Mouse (Mus musculus) hindbrain, embryonic 15.5 days (tissue): ENCODE results near the gene Parn. TPM values are rescaled to one million over a fixed set of nuclear protein-coding genes. Genes with fewer than 3 reads are reported as not detected.

Experiments used
- ATAC-seq: fragments of 200-750 bp; cut with Nextera tagmentation; 2 replicates; pipeline ENCODE4 v1.8.0; 2017; ENCODE audit warnings: low read depth, moderate number of reproducible peaks, moderate TSS enrichment; ENCODE audit not compliant: low FRiP score
- H3K27ac ChIP-seq: fragments of 300-500 bp; sonication (generic); replicated peaks from 2 replicates; pipeline ENCODE4 v1.5.1; 2015; ENCODE audit warnings: mild to moderate bottlenecking, inconsistent platforms
- H3K27me3 ChIP-seq: fragments of 300-500 bp; sonication (generic); 2 replicates; pipeline ENCODE4 v1.6.1; 2015; ENCODE audit warnings: control low read depth, inconsistent platforms
- H3K36me3 ChIP-seq: fragments of 300-500 bp; sonication (generic); 2 replicates; pipeline ENCODE4 v1.6.1; 2015; ENCODE audit warnings: control low read depth, inconsistent platforms
- H3K4me1 ChIP-seq: fragments of 300-500 bp; sonication (generic); replicated peaks from 2 replicates; pipeline ENCODE4 v1.6.1; 2015; ENCODE audit warnings: control low read depth, inconsistent platforms
- H3K4me2 ChIP-seq: fragments of 300-500 bp; sonication (generic); 2 replicates; pipeline ENCODE4 v1.6.1; 2015; ENCODE audit warnings: moderate library complexity, mild to moderate bottlenecking, inconsistent platforms
- H3K4me3 ChIP-seq: fragments of 300-500 bp; sonication (generic); 2 replicates; pipeline ENCODE4 v1.5.1; 2015; ENCODE audit warnings: mild to moderate bottlenecking, inconsistent platforms
- H3K9ac ChIP-seq: fragments of 300-500 bp; sonication (generic); 2 replicates; pipeline ENCODE4 v1.6.1; 2015; ENCODE audit warnings: inconsistent platforms
- H3K9me3 ChIP-seq: fragments of 300-500 bp; sonication (generic); 2 replicates; pipeline ENCODE4 v1.6.1; 2016; ENCODE audit warnings: control low read depth, inconsistent platforms
- WGBS: fragments of 180-500 bp; shearing (Covaris S2); methylation state at CpG from one replicate; pipeline ENCODE4 v1.1.7; 2015; 5-methylcytosine and 5-hydroxymethylcytosine counted together
- polyA plus RNA-seq: library from polyadenylated mRNA; unstranded; fragments of >200 nt; fragmentation: Nextera tagmentation; extraction: Ambion mirVana; gene quantifications from 2 replicates; pipeline ENCODE4 v1.2.1, GENCODE M21; 2015

Gene Parn
- polyA plus RNA-seq, 1 experiment from 2014 or later, result 31.4 TPM

GRCm38 (mm10) chr16:13620194-13620593, 47.8 kb downstream of the Parn start:
- H3K9ac ChIP-seq, result no peak overlapping the region
- 93% methylated on average over 3 of the region's 3 CpGs for WGBS
- peaks cover 14% of the 10 kb centered on the region for H3K36me3 ChIP-seq
- no peaks in the 10 kb centered on the region for H3K27me3 ChIP-seq
- H3K9me3 ChIP-seq, result no peaks in the 10 kb centered on the region
- no peak overlapping the region for H3K4me3 ChIP-seq
- no peak overlapping the region for H3K27ac ChIP-seq
- no peak overlapping the region for H3K4me2 ChIP-seq
- H3K4me1 ChIP-seq, result no peaks in the 10 kb centered on the region
- no peak for ATAC-seq

GRCm38 (mm10) chr16:13615276-13615675, 52.7 kb downstream of the Parn start:
- H3K4me3 ChIP-seq, result no peak overlapping the region
- no peak overlapping the region for H3K27ac ChIP-seq
- no peaks in the 10 kb centered on the region for H3K36me3 ChIP-seq
- H3K9ac ChIP-seq, result no peak overlapping the region
- H3K4me2 ChIP-seq, result no peak overlapping the region
- H3K27me3 ChIP-seq, result no peaks in the 10 kb centered on the region
- no peaks in the 10 kb centered on the region for H3K9me3 ChIP-seq
- H3K4me1 ChIP-seq, result no peaks in the 10 kb centered on the region
- ATAC-seq, result no peak
- WGBS, result 69% methylated on average over 5 of the region's 5 CpGs

GRCm38 (mm10) chr16:13612571-13612970, 55.4 kb downstream of the Parn start:
- no peaks in the 10 kb centered on the region for H3K36me3 ChIP-seq
- 87% methylated on average over 5 of the region's 5 CpGs for WGBS
- no peak for ATAC-seq
- H3K9me3 ChIP-seq, result no peaks in the 10 kb centered on the region
- H3K9ac ChIP-seq, result no peak overlapping the region
- no peaks in the 10 kb centered on the region for H3K27me3 ChIP-seq
- no peak overlapping the region for H3K4me2 ChIP-seq
- H3K27ac ChIP-seq, result no peak overlapping the region
- H3K4me3 ChIP-seq, result no peak overlapping the region
- H3K4me1 ChIP-seq, result no peaks in the 10 kb centered on the region

- H3K27me3 ChIP-seq, result no peaks in the 10 kb centered on the region
These were observed 55.9 kb downstream of the Parn start for GRCm38 (mm10) chr16:13612058-13612457.

GRCm38 (mm10) chr16:13611399-13611798, 56.6 kb downstream of the Parn start:
- Histone ChIP-seq H3K4me1 (no peaks in the 10 kb centered on the region), H3K4me2 (no peak overlapping the region), H3K27ac (no peak overlapping the region), H3K9me3 (no peaks in the 10 kb centered on the region), H3K27me3 (no peaks in the 10 kb centered on the region), H3K9ac (no peak overlapping the region), H3K36me3 (no peaks in the 10 kb centered on the region), H3K4me3 (no peak overlapping the region)
- no peak for ATAC-seq

More at GRCm38 (mm10) chr16:13612058-13612457, 55.9 kb downstream of the Parn start:
- no peaks in the 10 kb centered on the region for H3K9me3 ChIP-seq
- WGBS, result 82% methylated on average over 6 of the region's 6 CpGs
- no peaks in the 10 kb centered on the region for H3K4me1 ChIP-seq
- H3K4me3 ChIP-seq, result no peak overlapping the region
- no peak overlapping the region for H3K9ac ChIP-seq
- H3K4me2 ChIP-seq, result no peak overlapping the region
- H3K36me3 ChIP-seq, result no peaks in the 10 kb centered on the region
- no peak for ATAC-seq
- no peak overlapping the region for H3K27ac ChIP-seq

- Histone ChIP-seq H3K4me2 (no peak overlapping the region), H3K4me3 (no peak overlapping the region), H3K4me1 (no peaks in the 10 kb centered on the region), H3K27ac (no peak overlapping the region), H3K9me3 (no peaks in the 10 kb centered on the region), H3K36me3 (0 out of 2 replicates have a peak, but pooled peaks cover under 1% of the 10 kb centered on the region), H3K9ac (no peak overlapping the region), H3K27me3 (no peaks in the 10 kb centered on the region)
- 70% methylated on average over 5 of the region's 5 CpGs for WGBS
- no peak for ATAC-seq
These were observed 57.0 kb downstream of the Parn start for GRCm38 (mm10) chr16:13610951-13611381.

- ATAC-seq, result no peak
- Histone ChIP-seq H3K4me1 (no peaks in the 10 kb centered on the region), H3K9me3 (no peaks in the 10 kb centered on the region), H3K4me2 (no peak overlapping the region), H3K27me3 (no peaks in the 10 kb centered on the region), H3K4me3 (no peak overlapping the region), H3K36me3 (peaks cover 12% of the 10 kb centered on the region; the same call in 1 of the 2 replicates), H3K9ac (no peak overlapping the region), H3K27ac (no peak overlapping the region)
- 94% methylated on average over 1 of the region's 1 CpGs for WGBS
These were observed 59.3 kb downstream of the Parn start for GRCm38 (mm10) chr16:13608705-13609085.

- H3K36me3 ChIP-seq, result peaks cover 14% of the 10 kb centered on the region; the same call in 1 of the 2 replicates
- ATAC-seq, result no peak
These were observed 59.8 kb downstream of the Parn start for GRCm38 (mm10) chr16:13607987-13608704.

GRCm38 (mm10) chr16:13602779-13603178, 65.2 kb downstream of the Parn start:
- H3K9ac ChIP-seq, result no peak overlapping the region
- no peaks in the 10 kb centered on the region for H3K9me3 ChIP-seq
- H3K4me1 ChIP-seq, result no peaks in the 10 kb centered on the region
- H3K27me3 ChIP-seq, result no peaks in the 10 kb centered on the region
- H3K4me2 ChIP-seq, result no peak overlapping the region
- no peak for ATAC-seq
- H3K36me3 ChIP-seq, result peaks cover 22% of the 10 kb centered on the region; the same call in 1 of the 2 replicates
- 51% methylated on average over 1 of the region's 1 CpGs for WGBS
- H3K27ac ChIP-seq, result no peak overlapping the region
- no peak overlapping the region for H3K4me3 ChIP-seq

More at GRCm38 (mm10) chr16:13607987-13608704, 59.8 kb downstream of the Parn start:
- H3K9me3 ChIP-seq, result no peaks in the 10 kb centered on the region
- 61% methylated on average over 4 of the region's 4 CpGs for WGBS
- H3K27me3 ChIP-seq, result no peaks in the 10 kb centered on the region
- H3K4me2 ChIP-seq, result no peak overlapping the region
- no peaks in the 10 kb centered on the region for H3K4me1 ChIP-seq
- H3K9ac ChIP-seq, result no peak overlapping the region
- no peak overlapping the region for H3K27ac ChIP-seq
- H3K4me3 ChIP-seq, result no peak overlapping the region

GRCm38 (mm10) chr16:13589049-13589408, 78.9 kb downstream of the Parn start:
- no peaks in the 10 kb centered on the region for H3K27me3 ChIP-seq
- WGBS, result 80% methylated on average over 2 of the region's 2 CpGs
- H3K36me3 ChIP-seq, result peaks cover 10% of the 10 kb centered on the region; the same call in 1 of the 2 replicates
- no peak overlapping the region for H3K27ac ChIP-seq
- ATAC-seq, result no peak
- no peaks in the 10 kb centered on the region for H3K9me3 ChIP-seq
- H3K4me1 ChIP-seq, result no peaks in the 10 kb centered on the region
- H3K9ac ChIP-seq, result no peak overlapping the region
- no peak overlapping the region for H3K4me3 ChIP-seq
- no peak overlapping the region for H3K4me2 ChIP-seq

- Histone ChIP-seq H3K9me3 (no peaks in the 10 kb centered on the region), H3K27me3 (no peaks in the 10 kb centered on the region), H3K36me3 (peaks cover 4% of the 10 kb centered on the region; the same call in 1 of the 2 replicates), H3K4me1 (no peaks in the 10 kb centered on the region), H3K4me3 (no peak overlapping the region), H3K27ac (no peak overlapping the region), H3K9ac (no peak overlapping the region), H3K4me2 (no peak overlapping the region)
- 70% methylated on average over 5 of the region's 5 CpGs for WGBS
- no peak for ATAC-seq
These were observed 79.6 kb downstream of the Parn start for GRCm38 (mm10) chr16:13588182-13589048.

GRCm38 (mm10) chr16:13585234-13585633, 82.7 kb downstream of the Parn start:
- ATAC-seq, result no peak
- Histone ChIP-seq H3K9me3 (no peaks in the 10 kb centered on the region), H3K4me2 (no peak overlapping the region), H3K4me1 (no peaks in the 10 kb centered on the region), H3K27ac (no peak overlapping the region), H3K36me3 (no peaks in the 10 kb centered on the region), H3K4me3 (no peak overlapping the region), H3K9ac (no peak overlapping the region), H3K27me3 (no peaks in the 10 kb centered on the region)
- 80% methylated on average over 9 of the region's 9 CpGs for WGBS
